Mouse (Mus musculus) megakaryocyte, adult 5-6 weeks (primary cell): ENCODE measurements around the gene Prx. TPM values are rescaled to one million over a fixed set of nuclear protein-coding genes. Genes with fewer than 3 reads are reported as not detected.

ENCODE experiments used
- ATAC-seq: 2 replicates; pipeline ENCODE4 v1.8.0; 2016; ENCODE audit warnings: mild to moderate bottlenecking, inconsistent platforms; ENCODE audit not compliant: poor library complexity, severe bottlenecking
- total RNA-seq, 2 experiments: library from RNA; stranded (forward) in 1 of 2; stranded (reverse) in 1 of 2; fragments of 153-499, 151-499 nt in 1 of 2; fragments of 221-1000, 200-1000 nt in 1 of 2; gene quantifications; 2 replicates each; pipeline versions ENCODE4 v1.2.3 to v1.2.4; 2015 to 2017

Prx gene
- total RNA-seq (2015) (0.05 and 0.16 TPM in 2 replicates), total RNA-seq (2017) (0.22 TPM in 1 of 2 replicates, not detected in the other)

GRCm38 (mm10) chr7:27499036-27499435 lies at the start of gene Prx:
Gene Prx (plus strand): TSS chr7:27499324.
- ATAC-seq: no peak

DNA sequence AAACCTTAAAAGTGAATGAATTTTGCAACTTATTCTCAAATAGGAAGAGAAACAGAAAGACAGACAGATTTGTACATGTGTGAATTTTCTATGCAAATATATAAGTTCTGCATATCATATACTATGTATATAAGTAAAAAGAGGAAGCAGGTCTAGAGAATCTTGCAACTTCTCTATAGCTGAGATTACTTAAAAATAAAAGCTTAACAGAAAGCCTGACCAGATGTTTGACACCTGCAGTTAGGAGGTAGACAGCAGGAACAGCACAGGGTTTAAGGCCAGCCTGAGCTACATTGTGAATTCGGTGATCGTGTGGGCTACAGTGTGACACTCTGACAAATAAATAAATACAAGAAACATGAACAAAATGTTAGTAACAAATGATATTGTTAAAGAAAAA lies 47.8 kb upstream of the Prx start:
- peak; percentile 9; the same call in 1 of the 2 replicates for ATAC-seq

GRCm38 (mm10) chr7:27452206-27452770 lies 46.8 kb upstream of the Prx start:
- no peak for ATAC-seq

DNA sequence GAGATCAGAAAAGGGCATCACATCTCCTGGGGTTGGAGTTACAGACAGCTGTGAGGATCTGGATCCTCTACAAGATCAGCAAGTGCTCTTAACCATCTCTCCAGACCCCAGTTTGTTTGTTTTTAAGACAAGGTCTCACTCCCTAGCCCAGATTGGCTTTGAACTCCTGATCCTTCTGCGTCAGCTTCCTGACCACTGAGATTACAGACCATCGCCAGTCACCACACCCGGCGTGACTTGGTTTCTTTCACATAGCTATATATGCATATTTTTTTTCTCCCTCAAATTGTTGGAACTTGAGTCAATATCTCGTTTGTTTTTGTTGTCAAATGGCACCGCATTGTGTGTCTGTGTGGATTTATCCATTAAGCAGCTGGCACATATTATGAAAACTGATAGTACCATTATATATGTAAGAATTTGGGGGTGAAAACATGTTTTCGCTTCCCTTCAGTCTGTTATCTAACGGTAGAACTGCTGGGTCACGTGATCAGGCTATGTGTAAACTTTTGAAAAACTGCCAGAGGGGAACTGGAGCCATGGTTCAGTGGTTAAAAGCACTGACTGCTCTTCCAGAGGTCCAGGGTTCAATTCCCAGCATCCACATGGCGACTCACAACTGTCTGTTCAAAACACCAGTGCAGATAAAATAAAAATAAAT lies 44.5 kb upstream of the Prx start:
- peak; percentile 49 for ATAC-seq

- no peak for ATAC-seq
Observed at GRCm38 (mm10) chr7:27455273-27455672, 43.9 kb upstream of the Prx start.

DNA sequence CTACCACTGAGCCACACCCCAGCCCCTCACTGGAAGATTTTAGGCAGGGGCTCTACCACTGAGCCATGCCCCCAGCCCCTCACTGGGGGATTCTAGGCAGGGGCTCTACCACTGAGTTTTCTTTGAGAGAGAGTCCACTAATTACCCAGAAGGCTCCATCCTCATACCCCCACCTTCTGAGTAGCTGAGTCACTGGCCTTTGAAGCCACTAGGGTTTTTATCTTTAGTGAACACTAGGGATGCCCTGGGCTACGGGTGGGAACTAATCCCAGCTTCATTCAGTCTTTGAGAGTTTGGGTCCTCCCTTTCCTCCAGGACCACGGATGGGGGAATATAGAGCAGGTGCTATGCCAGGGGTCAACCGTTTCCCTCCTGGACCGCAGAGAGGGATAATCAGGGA lies 40.5 kb upstream of the Prx start:
- no peak for ATAC-seq

GRCm38 (mm10) chr7:27459640-27460039 lies 39.5 kb upstream of the Prx start:
- ATAC-seq: no peak

DNA sequence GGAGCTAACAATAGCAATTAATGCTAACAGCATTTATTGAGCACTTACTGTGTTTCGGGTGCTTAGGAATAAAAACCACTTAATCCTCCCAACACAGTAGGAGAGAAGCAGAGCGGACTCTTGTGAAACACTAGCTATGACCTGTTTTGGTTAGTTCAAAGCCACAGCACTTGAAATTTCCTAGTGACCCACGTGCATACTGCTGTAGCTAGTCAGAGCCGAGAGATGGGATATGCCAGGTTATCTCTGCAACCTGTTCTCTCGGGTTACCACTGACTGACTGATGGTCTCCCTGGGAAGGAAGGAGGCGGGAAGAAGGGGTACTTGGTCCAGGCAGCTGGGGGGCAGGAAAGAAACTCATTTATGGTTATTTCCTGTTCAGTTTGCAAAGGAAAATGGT lies 38.6 kb upstream of the Prx start:
- no peak for ATAC-seq

- no peak for ATAC-seq
Observed at GRCm38 (mm10) chr7:27467648-27468047, 31.5 kb upstream of the Prx start.

- no peak for ATAC-seq
Observed at GRCm38 (mm10) chr7:27471390-27472120, 27.6 kb upstream of the Prx start.

DNA sequence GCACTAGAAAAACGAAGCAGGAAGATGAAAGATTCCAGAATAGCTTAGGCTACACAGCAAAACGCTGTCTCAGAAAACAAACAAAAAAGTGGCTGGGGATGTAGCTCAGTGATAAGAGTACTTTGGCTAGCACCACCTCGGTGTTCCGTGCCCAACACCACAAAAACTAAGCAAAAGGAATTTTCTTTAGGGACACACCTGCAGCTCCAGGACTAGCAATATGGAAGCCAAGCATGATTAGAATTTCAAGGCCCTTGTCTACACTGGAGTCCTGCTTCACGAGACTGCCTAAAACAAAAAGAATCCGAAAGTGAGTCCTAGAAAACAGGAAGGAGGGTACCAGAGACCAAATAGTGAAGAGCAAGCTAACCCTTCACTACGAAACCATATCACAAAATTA lies 26.5 kb upstream of the Prx start:
- ATAC-seq: no peak

DNA sequence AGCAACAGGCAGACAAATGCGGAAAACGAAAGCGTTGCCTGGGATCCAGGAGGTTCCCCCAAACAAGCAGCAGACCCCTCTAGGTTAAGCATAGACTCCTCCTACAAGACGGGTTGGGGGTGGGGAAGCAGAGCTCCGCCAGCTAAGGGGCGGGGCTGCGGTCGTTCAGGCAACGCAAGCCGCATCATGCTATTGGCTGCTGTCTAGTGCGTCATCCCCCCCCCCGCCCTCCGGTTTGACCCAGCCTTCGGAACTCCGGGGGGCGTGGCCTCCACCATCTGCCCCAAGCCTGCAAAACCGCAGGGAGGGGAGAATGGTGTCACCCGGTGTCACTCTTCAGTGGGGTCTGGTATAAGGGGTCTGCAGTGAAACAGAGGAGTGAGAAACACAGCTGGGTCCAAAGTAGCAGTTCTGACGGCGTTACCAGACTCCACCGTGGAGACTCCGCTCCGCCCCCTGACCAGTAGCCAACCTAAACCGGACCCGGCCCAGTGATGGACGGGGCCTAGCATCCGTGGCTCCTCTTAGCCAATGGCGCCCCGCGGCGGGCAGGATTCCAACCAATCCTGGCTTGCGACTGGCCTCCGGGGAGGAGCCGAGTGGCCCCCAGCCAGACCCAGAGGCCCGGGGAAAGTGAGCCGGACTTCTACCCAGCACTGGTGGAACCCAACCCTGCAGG lies 25.8 kb upstream of the Prx start, which contains the start of gene Sertad3:
Gene Sertad3, plus strand, starts transcription at position 613 of the 679 bp plus-strand sequence.
- peak; percentile 77 for ATAC-seq

DNA sequence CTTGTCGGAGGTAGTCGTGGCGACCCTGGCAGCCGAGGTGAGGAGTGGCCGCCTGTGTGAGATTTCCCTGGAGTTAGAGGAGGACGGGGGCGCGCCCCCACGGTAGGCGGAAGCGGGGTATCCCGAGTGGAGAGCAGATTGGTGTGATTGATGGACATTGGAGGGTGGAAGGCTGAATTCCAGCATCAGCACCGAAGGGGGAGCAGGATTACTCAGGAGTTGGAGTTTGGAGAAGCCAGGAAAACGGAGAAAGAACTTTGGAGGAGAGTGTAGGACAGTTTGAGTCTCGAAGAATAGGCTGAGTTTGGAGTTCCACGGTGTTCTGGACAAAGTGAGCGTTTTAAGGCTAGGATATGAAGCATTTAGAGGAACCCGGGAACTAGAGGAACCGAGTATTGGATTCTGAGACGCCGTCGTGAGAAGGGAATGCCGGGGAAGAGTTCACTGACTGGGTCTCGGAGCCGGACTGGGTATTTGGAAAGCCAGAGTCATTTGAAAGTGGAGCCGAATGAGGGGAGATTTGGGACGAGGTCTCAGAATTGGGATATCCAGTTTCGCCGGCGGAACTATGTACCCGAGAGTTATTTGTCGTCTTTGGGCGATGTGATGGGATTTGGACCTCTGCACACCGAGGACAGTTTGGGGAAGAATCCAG lies 25.2 kb upstream of the Prx start:
- ATAC-seq: no peak

DNA sequence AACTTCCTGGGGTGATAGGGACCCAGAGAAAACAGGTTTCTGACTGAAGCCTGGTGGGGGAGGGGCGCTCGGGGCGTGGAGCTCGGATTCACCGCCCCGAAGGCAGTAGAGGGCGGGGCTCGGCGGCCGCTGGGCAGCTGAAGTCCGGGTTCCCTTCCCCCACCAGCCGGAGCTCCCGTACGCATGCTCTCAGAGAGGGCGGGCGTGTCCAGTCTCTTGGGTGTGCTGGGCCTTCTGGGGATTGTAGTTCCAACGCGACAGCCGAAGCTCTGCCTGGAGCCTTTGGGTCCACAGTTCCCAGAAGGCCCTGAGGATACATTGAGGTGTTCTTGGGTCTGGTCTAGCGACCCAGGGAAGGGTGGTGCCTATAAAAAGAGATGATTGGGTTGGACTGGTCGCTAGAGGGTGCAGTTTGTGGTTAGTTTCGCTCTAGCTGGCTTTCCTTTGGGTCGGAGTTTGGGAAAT lies 24.6 kb upstream of the Prx start:
- peak; percentile 74 for ATAC-seq

- no peak for ATAC-seq
Observed at GRCm38 (mm10) chr7:27475596-27475995, 23.5 kb upstream of the Prx start.

GRCm38 (mm10) chr7:27476098-27476635 lies 23.0 kb upstream of the Prx start:
- ATAC-seq: no peak

DNA sequence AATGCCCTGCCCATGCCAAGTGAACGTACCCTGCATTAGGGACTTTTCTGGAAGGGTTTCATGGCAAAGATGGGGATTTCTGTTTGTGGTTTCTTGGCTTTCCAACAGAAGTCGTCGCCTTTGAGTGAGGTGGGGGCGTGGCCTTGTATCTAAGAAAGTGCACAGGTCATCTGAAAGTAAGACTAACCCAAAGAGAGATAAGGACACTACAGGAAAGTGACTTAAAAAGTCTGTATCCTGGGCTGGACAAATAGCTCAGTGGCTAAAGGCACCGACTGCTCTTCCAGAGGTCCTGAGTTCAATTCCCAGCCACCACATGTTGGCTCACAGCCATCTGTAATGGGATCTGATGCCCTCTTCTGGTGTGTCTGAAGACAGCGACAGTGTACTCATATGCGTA lies 20.6 kb upstream of the Prx start:
- no peak for ATAC-seq

GRCm38 (mm10) chr7:27479750-27480149 lies 19.4 kb upstream of the Prx start:
- no peak for ATAC-seq

DNA sequence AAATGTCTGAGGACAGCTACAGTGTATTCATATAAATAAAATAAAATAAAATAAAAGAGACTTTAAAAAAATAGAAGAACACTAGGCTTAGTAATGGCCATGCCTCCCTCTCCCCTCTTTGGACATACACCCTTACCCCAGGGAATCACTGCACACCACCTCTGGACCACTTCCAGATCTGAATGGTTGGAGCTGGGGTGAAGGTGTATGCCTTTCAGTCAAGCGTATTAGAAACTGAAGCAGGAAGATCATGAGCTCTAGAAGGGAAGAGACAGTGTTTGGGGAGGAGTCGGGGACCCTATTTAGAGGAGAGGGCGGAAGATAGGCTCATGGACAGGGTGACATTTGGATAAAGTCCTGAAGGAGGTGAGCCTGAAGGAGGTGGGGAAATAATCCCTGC lies 18.6 kb upstream of the Prx start:
- ATAC-seq: no peak

DNA sequence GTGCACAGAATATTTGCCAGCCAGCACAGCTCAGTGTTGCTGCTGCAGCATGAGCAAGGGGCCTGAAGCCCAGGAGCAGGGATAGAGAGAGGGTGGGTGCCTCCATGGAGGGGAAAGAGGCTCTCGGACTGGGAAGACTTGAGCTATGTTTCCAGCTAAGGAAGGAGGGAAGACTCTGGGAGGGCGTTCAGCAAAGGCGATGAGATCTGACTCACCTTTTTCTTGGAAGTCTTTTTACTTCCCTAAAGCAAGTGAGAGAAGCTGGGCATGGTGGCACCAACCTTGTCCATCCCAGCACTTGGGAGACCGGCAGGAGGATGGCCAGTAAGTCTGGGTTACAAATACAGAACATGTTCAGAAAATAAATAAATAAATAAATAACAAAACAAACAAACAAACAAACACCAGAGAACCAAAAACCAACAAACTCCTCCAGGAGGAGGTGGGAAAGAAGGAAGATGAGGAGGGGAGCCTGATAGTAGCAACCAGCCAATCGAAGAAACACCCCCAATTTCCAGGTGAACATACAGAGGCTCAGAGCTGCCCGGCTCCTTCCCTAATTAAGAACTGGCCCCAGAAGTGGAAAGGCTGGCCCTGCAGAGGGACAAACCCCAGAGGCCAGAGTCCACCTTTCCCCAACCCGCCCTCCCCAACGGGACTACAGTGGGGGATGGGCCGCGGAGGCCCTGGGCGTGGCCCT lies 18.0 kb upstream of the Prx start:
- no peak for ATAC-seq
